Mouse (Mus musculus) limb, embryonic 13.5 days (tissue): Measurements from ENCODE around the gene Sptbn2. TPM values are rescaled to one million over a fixed set of nuclear protein-coding genes. Genes with fewer than 3 reads are reported as not detected.
A peak's percentile ranks its signal among the peaks of the same experiment; 100 is the strongest.

ENCODE experiments used
- ATAC-seq: fragments of 200-750 bp; cut with Nextera tagmentation; 2 replicates; pipeline ENCODE4 v1.8.0; 2017; ENCODE audit warnings: low read depth, moderate number of reproducible peaks, moderate TSS enrichment; ENCODE audit not compliant: low FRiP score
- H3K27ac ChIP-seq: fragments of 300-500 bp; sonication (generic); 2 replicates; pipeline ENCODE4 v1.5.1; 2015; ENCODE audit warnings: inconsistent platforms, mild to moderate bottlenecking, moderate library complexity
- H3K27me3 ChIP-seq: fragments of 300-500 bp; sonication (generic); 2 replicates; pipeline ENCODE4 v1.6.1; 2015; ENCODE audit warnings: mild to moderate bottlenecking, inconsistent platforms
- H3K36me3 ChIP-seq: fragments of 300-500 bp; sonication (generic); 2 replicates; pipeline ENCODE4 v1.6.1; 2015; ENCODE audit warnings: inconsistent platforms, mild to moderate bottlenecking, moderate library complexity
- H3K4me1 ChIP-seq: fragments of 300-500 bp; sonication (generic); 2 replicates; pipeline ENCODE4 v1.6.1; 2015; ENCODE audit warnings: inconsistent platforms
- H3K4me2 ChIP-seq: fragments of 300-500 bp; sonication (generic); replicated peaks from 2 replicates; pipeline ENCODE4 v1.6.1; 2015; ENCODE audit warnings: inconsistent platforms, mild to moderate bottlenecking, moderate library complexity
- H3K4me3 ChIP-seq: fragments of 300-500 bp; sonication (generic); 2 replicates; pipeline ENCODE4 v1.5.1; 2015; ENCODE audit warnings: moderate library complexity, mild to moderate bottlenecking, inconsistent platforms
- H3K9ac ChIP-seq: fragments of 300-500 bp; sonication (generic); 2 replicates; pipeline ENCODE4 v1.6.1; 2015; ENCODE audit warnings: mild to moderate bottlenecking, inconsistent platforms
- H3K9me3 ChIP-seq: fragments of 300-500 bp; sonication (generic); 2 replicates; pipeline ENCODE4 v1.6.1; 2016; ENCODE audit warnings: inconsistent platforms
- WGBS: fragments of 180-500 bp; shearing (Covaris S2); methylation state at CpG from one replicate; pipeline ENCODE4 v1.1.7; 2015; 5-methylcytosine and 5-hydroxymethylcytosine counted together
- polyA plus RNA-seq: library from polyadenylated mRNA; unstranded; fragments of >200 nt; fragmentation: Nextera tagmentation; extraction: Ambion mirVana; gene quantifications from 2 replicates; pipeline ENCODE4 v1.2.1, GENCODE M21; 2015

The Sptbn2 gene
- polyA plus RNA-seq, 1 experiment from 2014 or later: 1.9 TPM

DNA sequence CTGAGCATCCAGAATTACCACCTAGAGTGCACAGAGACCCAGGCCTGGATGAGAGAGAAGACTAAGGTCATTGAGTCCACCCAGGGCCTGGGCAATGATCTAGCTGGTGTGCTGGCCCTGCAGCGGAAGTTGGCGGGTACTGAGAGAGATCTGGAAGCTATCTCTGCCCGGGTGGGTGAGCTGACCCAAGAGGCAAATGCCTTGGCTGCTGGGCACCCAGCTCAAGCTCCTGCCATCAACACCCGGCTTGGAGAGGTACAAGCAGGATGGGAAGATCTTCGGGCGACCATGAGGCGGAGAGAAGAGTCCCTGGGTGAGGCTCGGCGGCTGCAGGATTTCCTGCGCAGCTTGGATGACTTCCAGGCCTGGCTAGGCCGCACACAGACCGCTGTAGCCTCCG, 26.9 kb downstream of the Sptbn2 start:
- H3K27ac ChIP-seq: no peak overlapping the region
- H3K9me3 ChIP-seq: no peaks in the 10 kb centered on the region
- no peak overlapping the region for H3K4me2 ChIP-seq
- 89% methylated on average over 13 of the region's 13 CpGs for WGBS
- no peak overlapping the region; the same call in 1 of the 2 replicates for H3K9ac ChIP-seq
- H3K36me3 ChIP-seq: peaks cover 17% of the 10 kb centered on the region
- no peaks in the 10 kb centered on the region for H3K27me3 ChIP-seq
- no peak overlapping the region for H3K4me3 ChIP-seq
- no peak for ATAC-seq
- no peaks in the 10 kb centered on the region for H3K4me1 ChIP-seq

DNA sequence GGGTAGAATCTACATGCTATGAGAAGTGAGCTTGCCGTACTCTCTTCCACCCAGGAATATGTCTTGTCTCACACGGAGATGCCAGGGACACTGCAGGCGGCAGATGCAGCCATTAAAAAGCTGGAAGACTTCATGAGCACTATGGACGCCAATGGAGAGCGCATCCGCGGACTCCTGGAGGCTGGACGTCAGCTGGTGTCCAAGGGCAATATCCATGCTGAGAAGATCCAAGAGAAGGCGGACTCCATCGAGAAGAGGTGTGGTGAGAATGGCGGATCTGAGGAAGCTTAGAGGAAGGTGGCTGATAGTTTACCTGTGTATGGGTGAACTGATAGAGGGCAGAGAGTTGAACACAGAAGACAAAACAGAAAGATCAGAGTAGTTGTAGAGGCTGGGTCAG, 28.1 kb downstream of the Sptbn2 start:
- H3K36me3 ChIP-seq: peaks cover 19% of the 10 kb centered on the region
- WGBS: 91% methylated on average over 11 of the region's 11 CpGs
- no peak overlapping the region for H3K4me2 ChIP-seq
- no peaks in the 10 kb centered on the region for H3K9me3 ChIP-seq
- no peak overlapping the region for H3K9ac ChIP-seq
- no peak overlapping the region for H3K27ac ChIP-seq
- H3K4me1 ChIP-seq: no peaks in the 10 kb centered on the region
- no peaks in the 10 kb centered on the region for H3K27me3 ChIP-seq
- no peak for ATAC-seq
- H3K4me3 ChIP-seq: no peak overlapping the region

DNA sequence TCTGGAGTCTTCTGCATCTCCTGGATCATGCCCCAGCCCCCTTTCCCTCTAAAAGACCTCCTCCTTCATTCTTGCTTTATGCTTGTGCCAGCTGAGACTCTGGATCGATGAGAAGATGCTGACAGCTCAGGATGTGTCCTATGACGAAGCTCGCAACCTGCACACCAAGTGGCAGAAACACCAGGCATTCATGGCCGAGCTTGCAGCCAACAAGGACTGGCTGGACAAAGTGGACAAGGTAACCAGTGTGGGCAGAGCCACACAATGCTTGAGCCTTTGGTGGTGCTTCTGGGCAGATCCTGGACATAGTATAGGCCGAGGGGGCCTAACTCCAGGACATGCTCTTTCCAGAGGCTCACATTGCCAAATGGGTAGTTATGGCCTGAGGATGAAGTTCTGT, 28.8 kb downstream of the Sptbn2 start:
- ATAC-seq: no peak
- 94% methylated on average over 5 of the region's 5 CpGs for WGBS
- no peak overlapping the region for H3K9ac ChIP-seq

DNA sequence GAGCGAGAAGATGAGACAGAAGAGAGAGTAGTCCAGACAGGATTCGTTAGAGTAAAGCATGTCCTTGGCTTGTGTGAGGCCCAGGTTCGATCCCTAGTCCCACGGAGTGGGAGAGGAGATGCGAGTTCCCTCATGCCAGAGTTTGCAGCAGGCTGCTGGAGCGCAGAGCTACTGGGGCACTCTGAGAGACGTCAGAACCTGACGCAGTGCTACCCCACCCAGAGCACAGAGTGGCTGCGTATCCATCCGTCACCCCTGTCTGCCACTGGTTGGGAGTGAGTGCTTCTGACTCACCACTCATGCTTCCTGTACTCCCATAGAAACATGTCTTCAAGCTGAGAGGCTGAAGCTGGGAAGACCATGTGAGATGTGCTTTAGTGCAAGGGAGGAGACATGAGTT, 30.5 kb downstream of the Sptbn2 start:
- 74% methylated on average over 10 of the region's 10 CpGs for WGBS
- 0 out of 2 replicates have a peak, but pooled peaks cover 6% of the 10 kb centered on the region for H3K4me1 ChIP-seq
- no peak overlapping the region for H3K4me2 ChIP-seq
- H3K27ac ChIP-seq: no peak overlapping the region
- peaks cover 20% of the 10 kb centered on the region for H3K36me3 ChIP-seq
- H3K9me3 ChIP-seq: no peaks in the 10 kb centered on the region
- ATAC-seq: no peak
- no peak overlapping the region for H3K4me3 ChIP-seq
- H3K27me3 ChIP-seq: no peaks in the 10 kb centered on the region
- no peak overlapping the region for H3K9ac ChIP-seq

More for the DNA sequence above, 28.8 kb downstream of the Sptbn2 start:
- no peaks in the 10 kb centered on the region for H3K9me3 ChIP-seq
- no peak overlapping the region for H3K27ac ChIP-seq
- no peaks in the 10 kb centered on the region for H3K27me3 ChIP-seq
- H3K4me3 ChIP-seq: no peak overlapping the region
- H3K36me3 ChIP-seq: peaks cover 17% of the 10 kb centered on the region
- H3K4me2 ChIP-seq: no peak overlapping the region
- H3K4me1 ChIP-seq: 0 out of 2 replicates have a peak, but pooled peaks cover under 1% of the 10 kb centered on the region

GRCm38 (mm10) chr19:4742229-4742628, 31.3 kb downstream of the Sptbn2 start:
- peaks cover 20% of the 10 kb centered on the region for H3K36me3 ChIP-seq
- 93% methylated on average over 6 of the region's 6 CpGs for WGBS
- no peak overlapping the region for H3K4me2 ChIP-seq
- no peak overlapping the region for H3K4me3 ChIP-seq
- no peaks in the 10 kb centered on the region for H3K27me3 ChIP-seq
- no peak overlapping the region for H3K27ac ChIP-seq
- no peak overlapping the region for H3K9ac ChIP-seq
- H3K4me1 ChIP-seq: 0 out of 2 replicates have a peak, but pooled peaks cover 6% of the 10 kb centered on the region
- no peak for ATAC-seq
- H3K9me3 ChIP-seq: no peaks in the 10 kb centered on the region

GRCm38 (mm10) chr19:4743524-4743923, 32.6 kb downstream of the Sptbn2 start:
- ATAC-seq: no peak

DNA sequence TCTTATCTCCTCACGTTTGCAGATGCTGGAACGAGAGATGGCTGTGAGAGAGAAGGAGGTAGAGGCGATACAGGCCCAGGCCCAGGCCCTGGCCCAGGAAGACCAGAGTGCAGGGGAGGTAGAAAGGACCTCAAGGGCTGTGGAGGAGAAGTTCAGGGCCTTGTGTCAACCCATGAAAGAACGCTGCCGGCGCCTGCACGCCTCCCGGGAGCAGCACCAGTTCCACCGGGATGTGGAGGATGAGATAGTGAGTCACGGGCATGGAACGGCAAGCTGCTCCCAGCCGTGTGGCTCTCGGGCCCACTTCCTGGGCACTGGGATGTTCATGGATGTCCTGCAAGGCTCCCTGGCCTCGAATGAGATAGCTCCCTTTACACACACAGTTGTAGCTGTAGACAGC, 33.1 kb downstream of the Sptbn2 start:
- 81% methylated on average over 14 of the region's 14 CpGs for WGBS
- Histone ChIP-seq H3K9ac (no peak overlapping the region), H3K9me3 (no peaks in the 10 kb centered on the region), H3K27me3 (no peaks in the 10 kb centered on the region), H3K36me3 (0 out of 2 replicates have a peak, but pooled peaks cover 12% of the 10 kb centered on the region), H3K27ac (no peak overlapping the region), H3K4me1 (0 out of 2 replicates have a peak, but pooled peaks cover 6% of the 10 kb centered on the region), H3K4me3 (no peak overlapping the region), H3K4me2 (no peak overlapping the region)
- no peak for ATAC-seq

More at GRCm38 (mm10) chr19:4743524-4743923, 32.6 kb downstream of the Sptbn2 start:
- H3K36me3 ChIP-seq: 0 out of 2 replicates have a peak, but pooled peaks cover 14% of the 10 kb centered on the region
- no peak overlapping the region for H3K4me2 ChIP-seq
- H3K4me1 ChIP-seq: 0 out of 2 replicates have a peak, but pooled peaks cover 6% of the 10 kb centered on the region
- no peaks in the 10 kb centered on the region for H3K27me3 ChIP-seq
- WGBS: 42% methylated on average over 5 of the region's 5 CpGs
- no peak overlapping the region for H3K4me3 ChIP-seq
- no peak overlapping the region for H3K27ac ChIP-seq
- H3K9me3 ChIP-seq: no peaks in the 10 kb centered on the region
- no peak overlapping the region for H3K9ac ChIP-seq

GRCm38 (mm10) chr19:4745057-4745456, 34.1 kb downstream of the Sptbn2 start:
- no peak overlapping the region for H3K4me2 ChIP-seq
- no peak for ATAC-seq
- no peak overlapping the region for H3K27ac ChIP-seq
- H3K4me3 ChIP-seq: no peak overlapping the region
- peak overlapping the region; percentile 36; the same call in 1 of the 2 replicates for H3K9ac ChIP-seq
- 0 out of 2 replicates have a peak, but pooled peaks cover 6% of the 10 kb centered on the region for H3K4me1 ChIP-seq
- H3K9me3 ChIP-seq: no peaks in the 10 kb centered on the region
- 71% methylated on average over 9 of the region's 9 CpGs for WGBS
- H3K27me3 ChIP-seq: no peaks in the 10 kb centered on the region
- H3K36me3 ChIP-seq: peaks cover 9% of the 10 kb centered on the region; the same call in 1 of the 2 replicates

- WGBS: 91% methylated on average over 10 of the region's 10 CpGs
- Histone ChIP-seq H3K27me3 (no peaks in the 10 kb centered on the region), H3K4me1 (0 out of 2 replicates have a peak, but pooled peaks cover 6% of the 10 kb centered on the region), H3K36me3 (peaks cover 11% of the 10 kb centered on the region; the same call in 1 of the 2 replicates), H3K4me2 (no peak overlapping the region), H3K9ac (no peak overlapping the region), H3K27ac (no peak overlapping the region), H3K4me3 (no peak overlapping the region), H3K9me3 (no peaks in the 10 kb centered on the region)
- ATAC-seq: no peak
These were observed 34.7 kb downstream of the Sptbn2 start for GRCm38 (mm10) chr19:4745681-4746080.

- H3K27ac ChIP-seq: no peak overlapping the region
These were observed 35.6 kb downstream of the Sptbn2 start for GRCm38 (mm10) chr19:4746611-4747010.

DNA sequence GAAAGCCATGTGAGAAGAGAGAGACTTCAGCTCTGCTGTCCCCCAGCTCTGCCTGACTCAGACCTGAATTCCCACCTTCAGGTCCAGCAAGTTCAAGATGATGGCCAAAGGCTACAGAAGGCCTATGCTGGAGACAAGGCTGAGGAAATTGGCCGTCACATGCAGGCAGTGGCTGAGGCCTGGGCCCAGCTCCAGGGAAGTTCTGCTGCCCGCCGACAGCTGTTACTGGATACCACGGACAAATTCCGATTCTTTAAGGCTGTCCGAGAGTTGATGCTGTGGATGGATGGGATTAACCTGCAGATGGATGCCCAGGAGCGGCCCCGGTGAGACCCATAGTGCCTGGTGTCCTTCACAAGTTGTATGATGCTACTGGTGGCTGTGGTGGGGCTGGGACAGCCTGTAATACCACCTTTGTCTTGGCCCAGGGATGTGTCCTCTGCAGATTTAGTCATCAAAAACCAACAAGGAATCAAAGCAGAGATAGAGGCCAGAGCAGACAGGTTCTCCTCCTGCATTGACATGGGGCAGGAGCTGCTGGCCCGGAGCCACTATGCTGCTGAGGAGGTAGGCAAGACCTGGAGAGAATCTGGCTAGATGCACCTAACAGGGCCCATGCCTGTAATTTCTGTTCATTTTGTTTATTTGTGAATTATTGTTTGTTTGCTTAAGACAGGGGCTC, 36.8 kb downstream of the Sptbn2 start:
- 0 out of 2 replicates have a peak overlapping the region, but pooled peaks have one; percentile 31 for H3K9ac ChIP-seq
- peaks cover 11% of the 10 kb centered on the region; the same call in 1 of the 2 replicates for H3K36me3 ChIP-seq
- ATAC-seq: no peak
- no peaks in the 10 kb centered on the region for H3K27me3 ChIP-seq
- H3K9me3 ChIP-seq: no peaks in the 10 kb centered on the region
- H3K4me1 ChIP-seq: 0 out of 2 replicates have a peak, but pooled peaks cover 6% of the 10 kb centered on the region
- no peak overlapping the region for H3K27ac ChIP-seq
- no peak overlapping the region for H3K4me2 ChIP-seq
- 91% methylated on average over 9 of the region's 9 CpGs for WGBS
- no peak overlapping the region for H3K4me3 ChIP-seq

More at GRCm38 (mm10) chr19:4746611-4747010, 35.6 kb downstream of the Sptbn2 start:
- Histone ChIP-seq H3K4me3 (no peak overlapping the region), H3K36me3 (peaks cover 11% of the 10 kb centered on the region; the same call in 1 of the 2 replicates), H3K27me3 (no peaks in the 10 kb centered on the region), H3K9me3 (no peaks in the 10 kb centered on the region), H3K4me1 (0 out of 2 replicates have a peak, but pooled peaks cover 6% of the 10 kb centered on the region), H3K4me2 (no peak overlapping the region), H3K9ac (no peak overlapping the region)
- no peak for ATAC-seq
- WGBS: 84% methylated on average over 14 of the region's 14 CpGs

- H3K36me3 ChIP-seq: peaks cover 11% of the 10 kb centered on the region; the same call in 1 of the 2 replicates
- no peaks in the 10 kb centered on the region for H3K27me3 ChIP-seq
- H3K9ac ChIP-seq: no peak overlapping the region
- H3K9me3 ChIP-seq: no peaks in the 10 kb centered on the region
- no peak overlapping the region for H3K27ac ChIP-seq
- H3K4me2 ChIP-seq: no peak overlapping the region
- no peak overlapping the region for H3K4me3 ChIP-seq
- 0 out of 2 replicates have a peak, but pooled peaks cover 6% of the 10 kb centered on the region for H3K4me1 ChIP-seq
- WGBS: 82% methylated on average over 10 of the region's 10 CpGs
- ATAC-seq: no peak
These were observed 37.5 kb downstream of the Sptbn2 start for GRCm38 (mm10) chr19:4748493-4748892.
